Mouse (Mus musculus) C2C12 (cell line): ENCODE results near the gene Oxsr1. TPM values are rescaled to one million over a fixed set of nuclear protein-coding genes. Genes with fewer than 3 reads are reported as not detected.

ENCODE experiments used
- H3K27me3 ChIP-seq: one replicate; pipeline ENCODE4 v1.6.1; 2011; ENCODE audit not compliant: control insufficient read depth, insufficient read depth, insufficient read length
- H3K36me3 ChIP-seq: one replicate; pipeline ENCODE4 v1.6.1; 2011; ENCODE audit not compliant: control insufficient read depth, insufficient read depth
- H3K4me3 ChIP-seq: one replicate; pipeline ENCODE4 v1.5.1; 2011; ENCODE audit warnings: mild to moderate bottlenecking, control low read depth; ENCODE audit not compliant: poor library complexity, insufficient read depth, severe bottlenecking
- H3K79me2 ChIP-seq: one replicate; pipeline ENCODE4 v1.6.1; 2011; ENCODE audit not compliant: control insufficient read depth, insufficient read depth
- H3K79me3 ChIP-seq: one replicate; pipeline ENCODE4 v1.6.1; 2011; ENCODE audit warnings: low read depth, control low read depth
- H3ac ChIP-seq: one replicate; pipeline ENCODE3; 2011; ENCODE audit warnings: low read depth; ENCODE audit not compliant: control insufficient read depth, insufficient read length
- CEBPB ChIP-seq: IDR thresholded peaks from one replicate; pipeline ENCODE4 v1.6.1; 2011; ENCODE audit warnings: low read depth, mild to moderate bottlenecking, control low read depth, moderate library complexity
- CTCF ChIP-seq: IDR thresholded peaks from one replicate; pipeline ENCODE4 v1.5.1; 2011; ENCODE audit not compliant: control insufficient read depth, insufficient read depth, insufficient read length
- FOSL1 ChIP-seq: IDR thresholded peaks from one replicate; pipeline ENCODE4 v1.8.0; 2011; ENCODE audit warnings: mild to moderate bottlenecking, low read length; ENCODE audit not compliant: poor library complexity, insufficient read depth, severe bottlenecking
- MAX ChIP-seq: IDR thresholded peaks from one replicate; pipeline ENCODE4 v1.6.1; 2011; ENCODE audit warnings: mild to moderate bottlenecking, control low read depth
- MYOD1 ChIP-seq: IDR thresholded peaks from one replicate; pipeline ENCODE4 v1.6.1; 2011; ENCODE audit warnings: low read depth; ENCODE audit not compliant: control insufficient read depth, insufficient read length
- MYOG ChIP-seq: IDR thresholded peaks from one replicate; pipeline ENCODE4 v1.6.1; 2011; ENCODE audit not compliant: control insufficient read depth, insufficient read length; ENCODE audit errors: extremely low read depth
- USF1 ChIP-seq: IDR thresholded peaks from one replicate; pipeline ENCODE4 v1.6.1; 2011; ENCODE audit warnings: low read depth, mild to moderate bottlenecking, control low read depth, moderate library complexity
- polyA plus RNA-seq: library from polyadenylated mRNA; unstranded; fragments of >200 nt; fragmentation: generic; extraction: Trizol; gene quantifications from one replicate; pipeline ENCODE4 v1.2.1, GENCODE M21; 2012; ENCODE audit warnings: missing spikeins

Gene Oxsr1
- polyA plus RNA-seq, 1 experiment, result 13.0 TPM

- H3K36me3 ChIP-seq, result peaks cover 35% of the 10 kb centered on the region
- no peaks in the 10 kb centered on the region for H3K79me2 ChIP-seq
- TF ChIP-seq MAX, result no peak
- TF ChIP-seq CEBPB, result no peak
- TF ChIP-seq FOSL1, result no peak
- TF ChIP-seq MYOG, result no peak
- TF ChIP-seq MYOD1, result no peak
- TF ChIP-seq CTCF, result no peak
- no peak for TF ChIP-seq USF1
- H3ac ChIP-seq, result no peak overlapping the region
- no peaks in the 10 kb centered on the region for H3K27me3 ChIP-seq
- H3K79me3 ChIP-seq, result no peaks in the 10 kb centered on the region
- no peak overlapping the region for H3K4me3 ChIP-seq
Measured at GRCm38 (mm10) chr9:119263067-119263466, 59.2 kb downstream of the Oxsr1 start.

- no peaks in the 10 kb centered on the region for H3K79me3 ChIP-seq
- H3K27me3 ChIP-seq, result no peaks in the 10 kb centered on the region
- H3K4me3 ChIP-seq, result no peak overlapping the region
- H3ac ChIP-seq, result no peak overlapping the region
- no peaks in the 10 kb centered on the region for H3K79me2 ChIP-seq
- TF ChIP-seq MYOD1 (no peak), MYOG (no peak), USF1 (no peak)
- H3K36me3 ChIP-seq, result peaks cover 41% of the 10 kb centered on the region
Measured at GRCm38 (mm10) chr9:119260825-119261224, 61.4 kb downstream of the Oxsr1 start.

- Histone ChIP-seq H3K27me3 (no peaks in the 10 kb centered on the region), H3K79me3 (no peaks in the 10 kb centered on the region), H3K4me3 (no peak overlapping the region), H3K36me3 (peaks cover 42% of the 10 kb centered on the region), H3ac (no peak overlapping the region), H3K79me2 (no peaks in the 10 kb centered on the region)
- TF ChIP-seq MYOG, result no peak
- no peak for TF ChIP-seq CTCF
- TF ChIP-seq USF1, result no peak
- TF ChIP-seq FOSL1, result no peak
- no peak for TF ChIP-seq MAX
- TF ChIP-seq MYOD1, result no peak
- no peak for TF ChIP-seq CEBPB
Measured at GRCm38 (mm10) chr9:119258785-119259184, 63.4 kb downstream of the Oxsr1 start.

GRCm38 (mm10) chr9:119258128-119258527, 64.1 kb downstream of the Oxsr1 start:
- no peak for TF ChIP-seq CTCF
- TF ChIP-seq FOSL1, result no peak
- no peak for TF ChIP-seq MAX
- TF ChIP-seq USF1, result no peak
- TF ChIP-seq CEBPB, result no peak
- no peak for TF ChIP-seq MYOG
- TF ChIP-seq MYOD1, result no peak
- H3K79me2 ChIP-seq, result no peaks in the 10 kb centered on the region
- H3K36me3 ChIP-seq, result peaks cover 42% of the 10 kb centered on the region
- no peak overlapping the region for H3ac ChIP-seq
- no peaks in the 10 kb centered on the region for H3K79me3 ChIP-seq
- H3K4me3 ChIP-seq, result no peak overlapping the region
- no peaks in the 10 kb centered on the region for H3K27me3 ChIP-seq

GRCm38 (mm10) chr9:119256161-119256560, 66.1 kb downstream of the Oxsr1 start:
- H3K27me3 ChIP-seq, result no peaks in the 10 kb centered on the region
- no peaks in the 10 kb centered on the region for H3K79me2 ChIP-seq
- no peak overlapping the region for H3K4me3 ChIP-seq
- H3K36me3 ChIP-seq, result peaks cover 46% of the 10 kb centered on the region
- no peak overlapping the region for H3ac ChIP-seq
- no peaks in the 10 kb centered on the region for H3K79me3 ChIP-seq
- no peak for TF ChIP-seq USF1
- TF ChIP-seq FOSL1, result no peak
- no peak for TF ChIP-seq MYOG
- TF ChIP-seq MAX, result no peak
- no peak for TF ChIP-seq MYOD1
- TF ChIP-seq CTCF, result no peak
- no peak for TF ChIP-seq CEBPB

GRCm38 (mm10) chr9:119255096-119255495, 67.1 kb downstream of the Oxsr1 start:
- no peaks in the 10 kb centered on the region for H3K27me3 ChIP-seq
- TF ChIP-seq MYOD1, result no peak
- no peak for TF ChIP-seq CTCF
- TF ChIP-seq MYOG, result no peak
- no peak for TF ChIP-seq MAX
- no peak for TF ChIP-seq USF1
- TF ChIP-seq CEBPB, result no peak
- no peak for TF ChIP-seq FOSL1
- no peaks in the 10 kb centered on the region for H3K79me2 ChIP-seq
- H3K36me3 ChIP-seq, result peaks cover 47% of the 10 kb centered on the region
- no peaks in the 10 kb centered on the region for H3K79me3 ChIP-seq
- H3K4me3 ChIP-seq, result no peak overlapping the region
- no peak overlapping the region for H3ac ChIP-seq
